34 mouse cellular contexts compared by ENCODE assay signal in genomic region chr4:59234014-59234413, GRCm38 (mm10). TPM values are rescaled to one million over a fixed set of nuclear protein-coding genes. Genes with fewer than 3 reads are reported as not detected.
DNase-seq lines count a peak whose midpoint lies in the region; ATAC-seq and TF ChIP-seq lines count a peak whose summit lies in the region.
"Had no signal": no experiment of that assay in that cellular context is flagged by ENCODE, and none has a peak within 500 bp of the region (broad histone marks: within the 10 kb centered on the region; RNA-seq: fewer than 3 reads in every experiment).

No protein-coding gene starts in this region.

- H3K36me3 ChIP-seq in liver, embryonic 14.5 days (replicated peaks; ENCODE audit: control insufficient read depth, insufficient read depth, low read depth) = no peaks in the 10 kb centered on the region
- H3K36me3 ChIP-seq: heart, embryonic 13.5 days; hindbrain, embryonic 12.5 days; intestine, embryonic 15.5 days; limb, embryonic 12.5 days; midbrain, embryonic 13.5 days had no signal

- no peak for TF ChIP-seq EP300 in liver, embryonic 14.5 days (IDR thresholded peaks at IDR 0.05; ENCODE audit: low read depth)

- TF ChIP-seq CTCF in liver, embryonic 14.5 days (IDR thresholded peaks at IDR 0.05; ENCODE audit: low read depth) = no peak

- no peaks in the 10 kb centered on the region for H3K27me3 ChIP-seq in liver, embryonic 14.5 days (ENCODE audit: control insufficient read depth, insufficient read depth, low read length)
- H3K27me3 ChIP-seq: CH12.LX; heart, embryonic 13.5 days; hindbrain, embryonic 12.5 days; intestine, embryonic 15.5 days; limb, embryonic 12.5 days; midbrain, embryonic 13.5 days; Patski had no signal

- no peaks in the 10 kb centered on the region for H3K9me3 ChIP-seq in liver, embryonic 14.5 days (ENCODE audit: control insufficient read depth, low read length)
- H3K9me3 ChIP-seq: heart, embryonic 13.5 days; hindbrain, embryonic 12.5 days; intestine, embryonic 15.5 days; limb, embryonic 12.5 days; midbrain, embryonic 13.5 days had no signal

- peak overlapping the region; percentile 51 for H3K4me2 ChIP-seq in liver, embryonic 14.5 days (ENCODE audit: low read depth)
- H3K4me2 ChIP-seq: heart, embryonic 13.5 days; hindbrain, embryonic 12.5 days; intestine, embryonic 15.5 days; limb, embryonic 12.5 days; midbrain, embryonic 13.5 days had no signal

- peak overlapping the region; percentile 77 for H3K27ac ChIP-seq in liver, embryonic 14.5 days
- H3K27ac ChIP-seq: gastrocnemius, adult 2 months; heart, adult 2 months; heart, embryonic 13.5 days; hindbrain, embryonic 12.5 days; hindbrain, postnatal 0 days; intestine, embryonic 15.5 days; kidney, postnatal 0 days; limb, embryonic 12.5 days; midbrain, embryonic 13.5 days had no signal

- intact Hi-C loops in heart, postnatal 10 days (cut with DNase I) = no loop called here

- WGBS in liver, embryonic 14.5 days (ENCODE audit: insufficient replicate concordance) = 30% methylated on average over 7 of the region's 10 CpGs

- peak overlapping the region; percentile 44; the same call in 1 of the 2 replicates for H3K9ac ChIP-seq in liver, embryonic 14.5 days (replicated peaks)
- H3K9ac ChIP-seq: heart, embryonic 13.5 days; hindbrain, embryonic 12.5 days; intestine, embryonic 15.5 days; limb, embryonic 12.5 days; midbrain, embryonic 13.5 days had no signal

- peaks cover 5 to 28% of the 10 kb centered on the region in 2 experiments for H3K4me1 ChIP-seq in liver, embryonic 14.5 days (replicated peaks; ENCODE audit: control insufficient read depth in 2 of 2, insufficient read depth in 2 of 2, low read length in 1 of 2)
- H3K4me1 ChIP-seq: hindbrain, embryonic 12.5 days; intestine, embryonic 15.5 days; limb, embryonic 12.5 days; midbrain, embryonic 13.5 days had no signal

- 0 out of 2 replicates have a peak, but pooled peaks have one; percentile 31 for ATAC-seq in erythroid progenitor cell, adult 5-6 weeks (replicated peaks; ENCODE audit: low FRiP score, poor library complexity, severe bottlenecking)
- ATAC-seq in liver, embryonic 14.5 days (ENCODE audit: insufficient read depth) = peak; percentile 71; the same call in 1 of the 2 replicates
- ATAC-seq: forebrain, embryonic 16.5 days; hindbrain, postnatal 0 days; intestine, embryonic 15.5 days; lung, postnatal 0 days; midbrain, embryonic 13.5 days; Patski had no signal

- no peak overlapping the region for H3K4me3 ChIP-seq in liver, embryonic 14.5 days (ENCODE audit: insufficient read depth in 1 of 2, low read depth in 2 of 2, low read length in 2 of 2)
- H3K4me3 ChIP-seq: gastrocnemius, adult 2 months; heart, adult 2 months; heart, embryonic 13.5 days; hindbrain, embryonic 12.5 days; intestine, embryonic 15.5 days; limb, embryonic 12.5 days; midbrain, embryonic 13.5 days had no signal

- DNase-seq in heart, adult 11 months = peak; percentile 81
- no peak for DNase-seq in heart, postnatal 10 days
- no peak for DNase-seq in liver, embryonic 14.5 days (ENCODE audit: low read depth in 3 of 3, low spot score in 3 of 3)
- DNase-seq in layer of hippocampus, postnatal 10 days (ENCODE audit: low spot score in 2 of 2) = no peak
- no peak for DNase-seq in heart, adult 8-10 months (ENCODE audit: low spot score)
- no peak for DNase-seq in kidney, adult 18-20 months
- no peak for DNase-seq in urinary bladder, adult 18-20 months (ENCODE audit: low spot score in 2 of 2)
- DNase-seq: adrenal gland, postnatal 14 days; cerebellum, adult 18-20 months; cerebellum, postnatal 10 days; gastrocnemius, adult 2 months; gastrocnemius, postnatal 36 days; heart, adult 2 months; heart, postnatal 14 days; kidney, adult 8-10 months; kidney, postnatal 4 days; layer of hippocampus, adult 9-11 months; lung, adult 18-20 months; lung, postnatal 4 days; retina, postnatal 1 day; right cerebral cortex, postnatal 14 days; thymus, postnatal 14 days had no signal

RNA-seq across cellular contexts. Expression of gene Ugcg, which starts 45.0 kb away (rescaled TPM):
- total RNA-seq in heart, postnatal 10 days (2021) = 10 to 100 TPM; 22.1 to 23.3 TPM
- total RNA-seq in erythroid progenitor cell, adult 5-6 weeks (2015; ENCODE audit: low replicate concordance) = 44.4 and 45.4 TPM in 2 replicates
- total RNA-seq in erythroid progenitor cell, adult 5-6 weeks (2017; ENCODE audit: low replicate concordance) = 22.7 and 27.7 TPM in 2 replicates
- polyA plus RNA-seq in liver, embryonic 14.5 days (2012; rRNA removed) = 19.3 and 21.7 TPM in 2 replicates
- 7.5 and 9.9 TPM in 2 replicates for polyA plus RNA-seq in liver, embryonic 14.5 days (2014; fragmentation: Nextera tagmentation; extraction: Ambion mirVana)
- 10 to 100 TPM; 78.9 to 90.0 TPM for total RNA-seq in layer of hippocampus, postnatal 10 days (2021)
- 10 to 100 TPM; 11.7 to 14.2 (median 13.5) TPM for total RNA-seq in heart, adult 8-10 months (2022)
